In the genomic region with DNA sequence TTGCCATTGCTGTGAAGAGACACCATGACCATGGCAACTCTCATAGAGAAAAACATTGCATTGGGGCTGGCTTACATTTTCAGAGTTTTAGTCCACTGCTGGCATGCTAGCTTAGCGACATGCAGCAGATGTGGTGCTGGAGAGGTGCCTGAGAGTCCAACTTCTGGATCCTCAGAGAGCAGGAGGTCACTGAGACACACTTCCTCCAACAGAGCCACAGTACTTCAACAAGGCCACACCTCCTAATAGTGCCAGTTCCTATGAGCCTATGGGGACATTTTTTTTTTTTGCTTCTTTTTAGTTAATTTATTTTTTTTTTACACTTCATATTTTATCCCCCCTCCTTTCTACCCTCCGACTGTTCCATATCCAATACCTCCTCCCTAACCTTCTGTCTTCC, we compare ENCODE assay signal across 18 mouse cellular contexts.
A peak's percentile ranks its signal among the peaks of the same experiment; 100 is the strongest.
DNase-seq lines count a peak whose midpoint lies in the region; ATAC-seq lines count a peak whose summit lies in the region.
"Had no signal": no experiment of that assay in that cellular context is flagged by ENCODE, and none has a peak within 500 bp of the region (broad histone marks: within the 10 kb centered on the region; RNA-seq: fewer than 3 reads in every experiment).

No protein-coding gene starts in this region.

- ATAC-seq in CD4-positive, CD25-positive, alpha-beta regulatory T cell, adult 4 months = peak; percentile 47
- peak; percentile 53 for ATAC-seq in inflammation-experienced regulatory T-cells, adult 6 months
- 0 out of 2 replicates have a peak, but pooled peaks have one; percentile 44 for ATAC-seq in megakaryocyte progenitor cell, adult 5-6 weeks (replicated peaks; ENCODE audit: poor library complexity)
- ATAC-seq: forebrain, embryonic 14.5 days; forebrain, embryonic 16.5 days had no signal

- DNase-seq in left cerebral cortex, postnatal 10 days (ENCODE audit: extremely low spot score in 1 of 2, low spot score in 2 of 2) = no peak
- no peak for DNase-seq in yolk sac, embryonic 10.5 days (ENCODE audit: low spot score)
- no peak for DNase-seq in heart, postnatal 36 days
- DNase-seq: adrenal gland, adult 8-10 months; adrenal gland, postnatal 14 days; adrenal gland, postnatal 36 days; B cell, adult 2 months; cerebellum, adult 11-12 months; cerebellum, adult 2 months; cerebellum, adult 9-10 months; cerebellum, postnatal 14 days; cerebellum, postnatal 36 days; embryo, embryonic 11 days had no signal

- intact Hi-C loops in left cerebral cortex, postnatal 10 days (cut with DNase I) = no loop called here
- intact Hi-C loops in heart, postnatal 36 days (cut with DNase I) = no loop called here
